Mouse (Mus musculus) liver, adult 2 months (tissue): ENCODE measurements around the gene Sap25. TPM values are rescaled to one million over a fixed set of nuclear protein-coding genes. Genes with fewer than 3 reads are reported as not detected.

Experiments used
- DNase-seq: peaks from one replicate; pipeline ENCODE4 v3.0.0-alpha.2; 2011; ENCODE audit warnings: low read depth, low spot score; ENCODE audit errors: extremely low read depth
- H3K27ac ChIP-seq: fragments of 200-500 bp; replicated peaks from 2 replicates; pipeline ENCODE4 v1.5.1; 2012; ENCODE audit warnings: low read depth, mild to moderate bottlenecking, control low read depth, inconsistent platforms, low read length; ENCODE audit not compliant: insufficient read depth
- H3K27me3 ChIP-seq: fragments of 200-500 bp; 2 replicates; pipeline ENCODE4 v1.6.1; 2012; ENCODE audit warnings: mild to moderate bottlenecking, moderate library complexity, low read length, inconsistent platforms; ENCODE audit not compliant: control insufficient read depth, insufficient read depth
- H3K36me3 ChIP-seq: fragments of 200-500 bp; 2 replicates; pipeline ENCODE4 v1.6.1; 2012; ENCODE audit warnings: low read length, inconsistent platforms; ENCODE audit not compliant: control insufficient read depth, insufficient read depth
- H3K4me1 ChIP-seq: fragments of 200-500 bp; 2 replicates; pipeline ENCODE4 v1.6.1; 2011; ENCODE audit warnings: low read length; ENCODE audit not compliant: control insufficient read depth, insufficient read depth
- H3K4me3 ChIP-seq: fragments of 200-500 bp; 2 replicates; pipeline ENCODE4 v1.5.1; 2011; ENCODE audit warnings: low read depth, mild to moderate bottlenecking, control low read depth, low read length, moderate library complexity; ENCODE audit not compliant: insufficient read depth
- H3K79me2 ChIP-seq: fragments of 200-500 bp; 2 replicates; pipeline ENCODE4 v1.6.1; 2012; ENCODE audit warnings: inconsistent platforms, mild to moderate bottlenecking, low read length, moderate library complexity; ENCODE audit not compliant: control insufficient read depth, insufficient read depth
- H3K9ac ChIP-seq: fragments of 200-500 bp; 2 replicates; pipeline ENCODE4 v1.6.1; 2012; ENCODE audit warnings: low read depth, mild to moderate bottlenecking, control low read depth, inconsistent platforms, low read length
- CTCF ChIP-seq: fragments of 200-500 bp; IDR thresholded peaks from 2 replicates; pipeline ENCODE4 v1.5.1; 2011; ENCODE audit warnings: low read depth, low read length, control low read depth
- POLR2A ChIP-seq: fragments of 200-500 bp; IDR thresholded peaks from 2 replicates; pipeline ENCODE4 v1.6.1; 2011; ENCODE audit warnings: low read length, control low read depth; ENCODE audit not compliant: insufficient read depth; ENCODE audit errors: extremely low read depth
- WGBS: fragments of 180-500 bp; shearing (Covaris S2); methylation state at CpG from one replicate; pipeline ENCODE4 v1.1.7; 2018; 5-methylcytosine and 5-hydroxymethylcytosine counted together
- polyA plus RNA-seq: library from polyadenylated mRNA; depleted of rRNA; stranded (reverse); fragments of >200 nt; gene quantifications from 2 replicates; pipeline ENCODE4 v1.2.3, GENCODE M21; 2012
- total RNA-seq: library from RNA; depleted of rRNA; stranded (reverse); fragments of >200 nt; gene quantifications from 2 replicates; pipeline ENCODE4 v1.2.3, GENCODE M21; 2014

Sap25 gene
- total and polyA plus RNA-seq, 2 experiments: 0.65 to 22.7 TPM

GRCm38 (mm10) chr5:137671443-137672240, 30.5 kb downstream of the Sap25 start:
- peak; percentile 85 for DNase-seq
- Histone ChIP-seq H3K27me3 (no peaks in the 10 kb centered on the region), H3K4me3 (no peak overlapping the region), H3K4me1 (peaks cover 44% of the 10 kb centered on the region), H3K36me3 (peaks cover 9% of the 10 kb centered on the region), H3K9ac (peak overlapping the region; percentile 52), H3K79me2 (peaks cover 19% of the 10 kb centered on the region; the same call in 1 of the 2 replicates), H3K27ac (peak overlapping the region; percentile 79)
- 2% methylated on average over 9 of the region's 9 CpGs for WGBS
- TF ChIP-seq CTCF (no peak), POLR2A (no peak)

- Histone ChIP-seq H3K4me1 (peaks cover 46% of the 10 kb centered on the region), H3K9ac (no peak overlapping the region), H3K4me3 (no peak overlapping the region), H3K27ac (peak overlapping the region; percentile 79), H3K79me2 (peaks cover 23% of the 10 kb centered on the region; the same call in 1 of the 2 replicates), H3K27me3 (no peaks in the 10 kb centered on the region), H3K36me3 (peaks cover 2% of the 10 kb centered on the region)
- 71% methylated on average over 5 of the region's 5 CpGs for WGBS
- TF ChIP-seq POLR2A: no peak
- TF ChIP-seq CTCF: no peak
- no peak for DNase-seq
Measured at GRCm38 (mm10) chr5:137672361-137672760, 31.2 kb downstream of the Sap25 start.

GRCm38 (mm10) chr5:137673015-137673414, 31.9 kb downstream of the Sap25 start:
- no peaks in the 10 kb centered on the region for H3K27me3 ChIP-seq
- TF ChIP-seq POLR2A: no peak
- TF ChIP-seq CTCF: no peak
- peak; percentile 72 for DNase-seq
- H3K4me1 ChIP-seq: peaks cover 49% of the 10 kb centered on the region
- peaks cover 27% of the 10 kb centered on the region; the same call in 1 of the 2 replicates for H3K79me2 ChIP-seq
- H3K9ac ChIP-seq: no peak overlapping the region; the same call in 1 of the 2 replicates
- H3K4me3 ChIP-seq: no peak overlapping the region
- WGBS: 10% methylated on average over 6 of the region's 6 CpGs
- H3K27ac ChIP-seq: peak overlapping the region; percentile 79
- H3K36me3 ChIP-seq: no peaks in the 10 kb centered on the region

GRCm38 (mm10) chr5:137674786-137675185, 33.7 kb downstream of the Sap25 start:
- TF ChIP-seq POLR2A (no peak), CTCF (no peak)
- no peaks in the 10 kb centered on the region for H3K36me3 ChIP-seq
- 37% methylated on average over 8 of the region's 8 CpGs for WGBS
- peak overlapping the region; percentile 61 for H3K9ac ChIP-seq
- DNase-seq: peak; percentile 99
- peak overlapping the region; percentile 97 for H3K27ac ChIP-seq
- peaks cover 24% of the 10 kb centered on the region; the same call in 1 of the 2 replicates for H3K79me2 ChIP-seq
- H3K4me1 ChIP-seq: peaks cover 52% of the 10 kb centered on the region
- H3K4me3 ChIP-seq: peak overlapping the region; percentile 10; the same call in 1 of the 2 replicates
- H3K27me3 ChIP-seq: no peaks in the 10 kb centered on the region

- TF ChIP-seq CTCF: no peak
- no peak for TF ChIP-seq POLR2A
- no peak for DNase-seq
- H3K27ac ChIP-seq: 0 out of 2 replicates have a peak overlapping the region, but pooled peaks have one; percentile 28
- H3K27me3 ChIP-seq: no peaks in the 10 kb centered on the region
- no peaks in the 10 kb centered on the region for H3K36me3 ChIP-seq
- no peak overlapping the region for H3K4me3 ChIP-seq
- H3K4me1 ChIP-seq: peaks cover 44% of the 10 kb centered on the region
- peaks cover 29% of the 10 kb centered on the region; the same call in 1 of the 2 replicates for H3K79me2 ChIP-seq
- no peak overlapping the region for H3K9ac ChIP-seq
- WGBS: 91% methylated on average over 8 of the region's 8 CpGs
Measured at GRCm38 (mm10) chr5:137677859-137678258, 36.7 kb downstream of the Sap25 start.

- H3K4me1 ChIP-seq: peaks cover 35% of the 10 kb centered on the region
- no peak overlapping the region for H3K4me3 ChIP-seq
- H3K27ac ChIP-seq: peak overlapping the region; percentile 46
- DNase-seq: peak; percentile 70
- TF ChIP-seq CTCF (no peak), POLR2A (no peak)
- WGBS: 52% methylated on average over 3 of the region's 3 CpGs
- H3K9ac ChIP-seq: no peak overlapping the region
- peaks cover 33% of the 10 kb centered on the region; the same call in 1 of the 2 replicates for H3K79me2 ChIP-seq
- H3K36me3 ChIP-seq: no peaks in the 10 kb centered on the region
- H3K27me3 ChIP-seq: no peaks in the 10 kb centered on the region
Measured at GRCm38 (mm10) chr5:137678736-137679135, 37.6 kb downstream of the Sap25 start.
